Mouse (Mus musculus) adrenal gland, adult 18-20 months (tissue): ENCODE results near the gene Rrp36. TPM values are rescaled to one million over a fixed set of nuclear protein-coding genes. Genes with fewer than 3 reads are reported as not detected.

Experiments used
- DNase-seq, 2 experiments: peaks; one replicate each; pipeline ENCODE4 v3.0.0; 2021 to 2022; ENCODE audit warnings: low spot score in 2 of 2
- total RNA-seq, 2 experiments: library from RNA; stranded (reverse); gene quantifications; 1 replicate in 1 of 2; 2 replicates in 1 of 2; pipeline ENCODE4 v1.2.3; 2021

Rrp36 gene
- total RNA-seq, 2 experiments from 2014 or later, result 25.9 to 29.8 TPM

GRCm38 (mm10) chr17:46690665-46691064 is 16.5 kb upstream of the Rrp36 start:
- no peak for DNase-seq

DNA sequence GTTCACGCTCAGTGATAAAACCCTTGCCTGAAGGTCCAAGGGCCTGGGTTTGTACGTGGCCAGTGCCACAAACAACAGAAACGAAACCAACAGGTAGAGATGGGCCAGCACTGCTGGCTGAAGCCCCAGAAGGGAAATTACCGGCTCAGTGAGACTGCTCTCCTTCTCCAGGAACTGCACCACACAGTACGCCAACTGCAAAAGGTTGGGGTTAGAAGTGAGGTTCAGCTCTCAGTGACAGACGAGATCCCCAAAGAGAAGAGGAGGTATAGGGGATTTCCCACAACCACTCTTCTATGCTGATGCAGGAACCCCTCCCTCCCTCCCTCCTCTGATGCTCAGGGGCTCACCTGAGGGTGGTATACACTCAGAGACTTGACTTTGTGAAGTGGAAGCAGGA is 11.8 kb upstream of the Rrp36 start:
- DNase-seq, result no peak

GRCm38 (mm10) chr17:46682654-46683389 is 8.7 kb upstream of the Rrp36 start:
- DNase-seq, result no peak

DNA sequence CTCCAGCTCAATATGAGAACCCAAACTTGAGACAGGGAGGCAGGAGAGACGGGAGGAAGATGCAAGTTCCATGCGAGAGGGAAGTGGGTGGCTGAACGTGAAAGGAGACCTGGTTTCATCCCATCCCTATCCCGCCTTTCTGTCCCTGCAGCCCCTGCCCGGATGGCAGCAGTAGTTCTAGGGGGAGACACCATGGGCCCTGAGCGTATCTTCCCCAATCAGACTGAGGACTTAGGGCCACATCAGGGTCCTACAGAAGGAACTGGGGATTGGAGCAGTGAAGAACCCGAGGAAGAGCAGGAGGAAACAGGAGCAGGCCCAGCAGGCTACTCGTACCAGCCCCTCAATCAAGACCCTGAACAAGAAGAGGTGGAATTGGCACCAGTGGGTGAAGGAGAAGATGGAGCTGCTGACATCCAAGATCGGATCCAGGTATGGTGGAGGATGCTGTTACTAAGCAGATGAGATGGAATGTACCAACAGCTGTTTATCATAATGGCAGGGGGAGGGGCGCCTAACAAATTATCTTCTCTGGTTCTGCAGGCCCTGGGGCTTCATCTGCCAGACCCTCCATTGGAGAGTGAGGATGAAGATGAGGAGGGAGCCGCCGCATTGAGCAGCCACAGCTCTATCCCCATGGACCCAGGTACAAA is 7.4 kb upstream of the Rrp36 start:
- no peak for DNase-seq

DNA sequence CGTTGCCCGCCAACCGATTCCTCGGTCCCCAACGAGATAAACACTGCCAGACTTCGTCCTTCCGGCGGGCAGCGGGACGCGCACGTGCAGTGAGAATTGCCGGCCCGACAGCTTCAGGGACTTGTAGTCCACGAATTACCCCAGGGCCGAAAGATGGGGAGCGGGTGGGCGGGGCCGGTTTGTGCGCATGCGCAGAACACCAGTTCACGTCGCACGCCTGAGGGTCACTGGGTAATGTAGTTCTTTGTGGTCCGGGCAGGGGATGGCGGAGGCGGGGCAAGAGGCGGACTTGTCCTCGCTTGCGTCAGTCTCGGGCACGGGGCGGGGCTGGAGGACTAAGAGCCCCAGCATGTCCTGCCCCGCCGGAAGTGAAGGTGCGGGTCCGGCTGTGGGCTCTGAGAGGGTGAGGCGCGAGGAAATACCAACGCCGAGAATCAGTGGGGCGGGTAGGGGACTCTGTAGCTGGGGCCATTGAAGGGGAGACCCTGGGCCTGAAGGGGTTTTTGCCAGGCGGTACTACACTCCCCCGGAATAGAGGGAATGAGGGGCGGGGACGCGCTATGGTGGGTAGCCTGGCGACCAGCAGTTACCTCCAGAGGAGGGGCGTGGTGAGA is 6.7 kb upstream of the Rrp36 start, which contains the start of gene Klhdc3:
Gene Klhdc3, minus strand, starts transcription at position 155 of the 614 bp plus-strand sequence.
- DNase-seq, result peak; percentile 93 to 94

DNA sequence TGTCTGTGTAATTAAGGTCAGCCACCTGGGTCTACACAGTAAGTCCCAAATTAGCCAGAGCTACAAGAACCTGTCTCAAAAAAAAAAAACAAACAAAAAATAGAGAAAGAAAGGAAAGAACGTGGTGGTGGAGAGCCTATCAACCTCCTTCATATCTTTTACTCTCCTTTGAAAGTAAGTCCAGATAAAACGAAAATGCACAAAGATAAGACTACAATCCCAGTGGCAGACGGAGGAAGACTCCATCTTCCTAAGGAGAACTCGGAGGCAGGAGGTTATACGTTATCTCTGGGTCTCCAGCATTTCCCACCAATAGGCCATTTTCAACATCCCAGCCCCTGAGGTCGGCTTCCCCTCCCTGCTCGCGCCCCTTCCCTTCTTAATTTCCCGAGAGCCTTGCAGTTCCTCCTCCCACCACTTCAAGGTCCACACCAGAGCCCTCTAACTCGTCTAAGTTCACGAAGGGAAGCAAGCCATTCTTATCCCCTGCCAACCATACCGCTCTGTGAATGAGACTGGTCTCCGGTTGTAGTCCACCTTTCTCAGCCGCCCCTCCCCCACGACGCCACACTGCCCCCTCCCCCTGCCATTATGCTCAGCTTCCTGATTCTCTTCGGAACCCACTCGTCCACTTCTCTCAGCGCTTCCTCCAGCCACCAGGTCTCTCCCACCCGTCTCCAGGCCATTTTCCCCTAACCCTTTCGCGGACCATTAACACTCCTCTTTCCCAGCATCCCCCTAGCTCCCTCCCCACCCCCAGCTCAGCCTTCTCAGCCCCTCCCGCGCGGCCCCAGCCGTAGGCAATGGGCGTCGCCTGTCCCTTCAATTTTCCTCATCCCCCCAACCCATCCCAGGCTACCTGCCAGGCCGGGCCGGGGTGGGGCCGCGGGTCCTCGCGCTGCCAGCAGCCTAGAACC is 5.9 kb upstream of the Rrp36 start:
- peak; percentile 26 to 48 for DNase-seq

GRCm38 (mm10) chr17:46678911-46679310 is 4.8 kb upstream of the Rrp36 start:
- DNase-seq, result no peak

DNA sequence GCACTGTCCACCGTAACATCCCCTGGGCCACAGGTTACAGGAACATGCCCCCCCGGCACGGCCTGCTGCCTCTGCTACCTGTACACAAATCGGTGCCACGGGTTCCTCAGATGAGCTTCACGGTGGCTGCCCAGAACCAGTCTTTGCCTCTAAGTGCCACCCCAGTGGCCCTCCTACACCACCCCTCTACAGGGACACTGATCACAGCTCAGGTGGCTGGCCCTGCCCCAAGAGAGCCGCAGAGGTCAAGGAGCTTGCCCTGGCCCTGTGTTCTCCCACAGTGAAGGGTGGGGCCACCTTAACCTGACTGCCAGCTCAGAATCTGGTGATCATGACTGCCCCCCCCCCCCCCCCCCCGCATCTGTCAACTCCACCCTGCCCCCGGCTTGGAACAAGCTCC is 4.3 kb upstream of the Rrp36 start, which contains the start of gene Mea1:
Gene Mea1, plus strand, starts transcription at position 378 of the 400 bp plus-strand sequence.
- no peak for DNase-seq

DNA sequence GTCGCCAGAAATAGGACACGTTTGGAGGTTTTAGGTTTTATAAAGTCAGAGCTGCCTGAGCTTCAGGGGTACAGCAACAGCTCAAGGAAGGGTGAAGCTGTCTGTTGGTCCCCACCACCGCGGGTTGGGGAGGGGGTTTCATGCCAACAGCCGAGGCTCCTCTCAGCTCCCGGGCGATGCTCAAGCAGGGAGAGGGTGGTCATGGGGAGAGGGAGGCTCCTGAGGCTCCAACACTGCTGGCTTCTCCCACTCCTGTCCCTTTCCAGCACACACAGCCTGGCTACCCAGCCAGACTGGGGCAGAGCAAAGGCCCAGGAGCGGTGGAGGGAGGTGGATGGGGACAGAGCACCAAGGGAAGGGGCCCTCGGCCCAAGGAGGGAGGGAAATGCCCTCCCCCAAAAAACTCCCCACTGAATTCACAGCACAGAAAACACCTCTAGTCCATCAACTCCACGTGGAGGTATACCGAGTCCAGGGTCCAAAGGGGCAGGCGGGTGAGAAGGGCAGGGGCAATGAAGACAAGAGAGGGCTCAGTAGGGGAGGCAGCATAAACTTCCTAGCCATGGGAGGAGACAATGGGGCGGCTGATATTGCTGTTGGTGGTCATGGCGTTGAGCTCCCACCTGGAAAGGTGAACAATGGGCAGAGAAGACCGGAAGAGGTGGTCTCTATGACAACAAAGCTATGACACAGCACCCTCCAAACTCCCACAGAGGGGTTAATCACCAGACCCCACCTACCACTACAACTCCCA is 555 bp upstream of the Rrp36 start:
- DNase-seq, result peak in 1 of 2 experiments; percentile 17

DNA sequence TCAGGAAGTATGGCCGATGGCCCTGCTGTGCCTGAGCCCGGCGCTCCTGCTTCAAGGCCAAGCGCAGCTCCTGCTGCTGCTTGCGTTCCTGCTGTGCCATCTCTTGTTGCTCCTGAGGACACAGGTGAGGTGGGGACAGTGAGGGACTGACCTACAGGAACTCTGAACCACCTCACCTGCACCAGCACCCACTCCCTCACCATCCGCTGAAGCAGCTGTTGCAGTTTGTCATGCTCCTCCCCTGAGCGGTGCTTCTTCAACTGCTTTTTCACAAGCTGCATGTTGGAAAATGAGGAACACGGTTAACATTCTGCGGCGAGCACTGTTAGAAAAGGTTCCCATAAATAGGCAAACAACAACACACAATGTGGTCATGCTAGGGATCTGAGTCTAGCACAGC is 4.2 kb downstream of the Rrp36 start:
- no peak for DNase-seq

GRCm38 (mm10) chr17:46667712-46668111 is 6.4 kb downstream of the Rrp36 start:
- DNase-seq, result no peak

DNA sequence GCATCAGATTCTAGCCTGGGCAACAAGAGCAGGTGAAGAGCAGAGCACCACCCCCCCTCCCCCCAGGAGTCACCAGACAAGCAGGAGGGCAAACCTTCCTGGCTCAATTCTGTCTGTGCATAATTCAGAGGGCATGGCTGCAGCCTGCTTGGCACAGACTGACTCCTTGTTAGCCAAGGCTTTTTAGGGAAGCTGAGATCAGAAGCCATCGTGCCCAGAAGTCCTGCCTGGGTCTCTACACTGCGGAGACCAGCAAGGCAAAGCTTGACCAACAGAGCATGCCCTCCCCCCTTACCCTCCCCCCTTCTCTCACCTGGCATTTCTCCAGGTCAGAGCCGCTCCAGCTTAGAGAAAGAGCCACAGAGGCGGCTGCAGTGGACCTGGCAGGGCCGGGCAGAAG is 11.4 kb downstream of the Rrp36 start:
- no peak for DNase-seq

GRCm38 (mm10) chr17:46661981-46662380 is 12.2 kb downstream of the Rrp36 start:
- no peak for DNase-seq

- DNase-seq, result no peak
Observed at GRCm38 (mm10) chr17:46661351-46661750, 12.8 kb downstream of the Rrp36 start.

GRCm38 (mm10) chr17:46656054-46656453 is 18.1 kb downstream of the Rrp36 start:
- no peak for DNase-seq

- DNase-seq, result no peak
Observed at GRCm38 (mm10) chr17:46651755-46652547, 22.2 kb downstream of the Rrp36 start.

GRCm38 (mm10) chr17:46651292-46651691 is 22.9 kb downstream of the Rrp36 start:
- DNase-seq, result no peak

- DNase-seq, result peak; percentile 82 to 83
Observed at GRCm38 (mm10) chr17:46650232-46651031, 23.7 kb downstream of the Rrp36 start, which contains the start of gene Cul7. Gene Cul7, plus strand, starts transcription at chr17:46650337.
